Mouse (Mus musculus) forebrain, embryonic 13.5 days (tissue): ENCODE results near the gene Clec2d. TPM values are rescaled to one million over a fixed set of nuclear protein-coding genes. Genes with fewer than 3 reads are reported as not detected.

Source experiments
- ATAC-seq: fragments of 200-750 bp; cut with Nextera tagmentation; 2 replicates; pipeline ENCODE4 v1.8.0; 2017
- H3K27ac ChIP-seq: fragments of 300-500 bp; sonication (generic); 2 replicates; pipeline ENCODE4 v1.5.1; 2015; ENCODE audit warnings: inconsistent platforms, mild to moderate bottlenecking, moderate library complexity
- H3K27me3 ChIP-seq: fragments of 300-500 bp; sonication (generic); 2 replicates; pipeline ENCODE4 v1.6.1; 2015; ENCODE audit warnings: mild to moderate bottlenecking, inconsistent platforms
- H3K36me3 ChIP-seq: fragments of 300-500 bp; sonication (generic); 2 replicates; pipeline ENCODE4 v1.6.1; 2015; ENCODE audit warnings: mild to moderate bottlenecking, inconsistent platforms; ENCODE audit not compliant: poor library complexity, severe bottlenecking
- H3K4me1 ChIP-seq: fragments of 300-500 bp; sonication (generic); 2 replicates; pipeline ENCODE4 v1.6.1; 2015; ENCODE audit warnings: inconsistent platforms
- H3K4me2 ChIP-seq: fragments of 300-500 bp; sonication (generic); 2 replicates; pipeline ENCODE4 v1.6.1; 2015; ENCODE audit warnings: inconsistent platforms, mild to moderate bottlenecking, moderate library complexity
- H3K4me3 ChIP-seq: fragments of 300-500 bp; sonication (generic); 2 replicates; pipeline ENCODE4 v1.5.1; 2015; ENCODE audit warnings: mild to moderate bottlenecking, inconsistent platforms
- H3K9ac ChIP-seq: fragments of 300-500 bp; sonication (generic); 2 replicates; pipeline ENCODE4 v1.6.1; 2015; ENCODE audit warnings: mild to moderate bottlenecking, inconsistent platforms
- H3K9me3 ChIP-seq: fragments of 300-500 bp; sonication (generic); replicated peaks from 2 replicates; pipeline ENCODE4 v1.6.1; 2016; ENCODE audit warnings: inconsistent platforms
- WGBS: fragments of 180-500 bp; shearing (Covaris S2); methylation state at CpG from one replicate; pipeline ENCODE4 v1.1.7; 2015; 5-methylcytosine and 5-hydroxymethylcytosine counted together
- microRNA-seq: library from miRNA; unstranded; fragments of <30 nt; microRNA quantifications from one replicate; pipeline ENCODE4, GENCODE M21; 2016
- polyA plus RNA-seq: library from polyadenylated mRNA; unstranded; fragments of >200 nt; fragmentation: Nextera tagmentation; extraction: Ambion mirVana; gene quantifications from 2 replicates; pipeline ENCODE4 v1.2.1, GENCODE M21; 2015

The Clec2d gene
- polyA plus RNA-seq, 1 experiment from 2014 or later = not detected

DNA sequence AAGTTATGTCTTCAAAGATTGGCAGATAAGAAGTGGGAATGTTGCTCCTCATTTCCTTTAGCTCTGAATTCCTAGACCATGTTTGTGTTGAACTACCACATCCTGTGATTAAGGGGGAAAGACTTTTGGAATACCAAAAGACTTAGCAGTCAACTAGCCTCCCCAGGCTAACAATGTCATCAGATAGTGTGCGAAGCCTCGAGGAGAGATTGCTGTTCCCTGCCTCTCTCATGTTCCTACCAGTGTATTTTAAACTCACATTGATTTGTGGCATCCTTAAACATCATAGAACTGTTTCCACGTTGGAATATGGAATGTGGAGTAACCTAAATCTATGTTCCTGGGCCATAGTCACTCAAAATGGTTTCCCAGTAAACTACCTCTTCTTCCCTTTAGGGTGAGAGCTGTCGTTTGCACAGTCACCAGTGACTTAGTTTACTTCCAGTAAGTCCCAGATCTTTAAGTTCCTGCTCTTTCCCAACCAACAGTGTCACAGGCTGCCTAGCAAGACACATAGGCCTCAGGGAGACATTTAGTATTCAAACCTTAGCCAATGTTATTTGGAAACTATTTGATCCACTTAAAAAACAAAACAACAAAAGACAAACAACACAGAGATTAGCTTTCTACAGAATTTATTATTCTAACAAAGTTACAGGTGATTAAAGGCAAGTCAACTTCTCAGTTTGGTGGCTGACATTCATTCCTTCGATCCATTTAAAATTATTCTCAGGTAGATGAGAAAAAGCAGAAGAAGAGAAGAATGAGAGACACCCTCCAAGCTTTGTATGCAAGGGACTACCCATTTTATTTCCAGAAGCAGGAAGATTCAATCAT is 51.8 kb downstream of the Clec2d start:
- no peak for ATAC-seq
- Histone ChIP-seq H3K4me2 (no peak overlapping the region), H3K27me3 (no peaks in the 10 kb centered on the region), H3K36me3 (no peaks in the 10 kb centered on the region), H3K9ac (no peak overlapping the region), H3K27ac (no peak overlapping the region), H3K4me3 (no peak overlapping the region), H3K9me3 (no peaks in the 10 kb centered on the region), H3K4me1 (peaks cover 3% of the 10 kb centered on the region; the same call in 1 of the 2 replicates)
- WGBS = 81% methylated on average over 5 of the region's 5 CpGs

DNA sequence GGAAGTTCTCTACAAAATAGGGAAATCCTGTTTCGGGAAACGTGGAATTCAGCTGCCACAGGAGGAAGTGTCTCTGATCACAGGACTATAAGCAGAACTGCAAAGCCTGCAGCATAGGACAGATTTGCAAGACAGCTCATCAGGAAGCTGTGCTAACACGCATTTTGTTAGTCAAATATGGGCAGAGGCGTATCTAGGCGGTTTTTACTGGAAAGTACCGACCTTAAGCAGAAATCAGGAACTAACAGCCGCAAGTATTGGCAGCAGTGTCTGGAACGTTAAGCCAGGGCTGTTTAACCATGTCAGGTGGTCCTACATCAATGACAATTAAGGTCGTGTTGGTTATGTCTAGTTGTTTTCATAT is 52.4 kb downstream of the Clec2d start:
- no peak for ATAC-seq
- Histone ChIP-seq H3K27me3 (no peaks in the 10 kb centered on the region), H3K4me1 (peaks cover 5% of the 10 kb centered on the region; the same call in 1 of the 2 replicates), H3K9ac (no peak overlapping the region), H3K27ac (no peak overlapping the region), H3K36me3 (no peaks in the 10 kb centered on the region), H3K4me3 (no peak overlapping the region), H3K9me3 (no peaks in the 10 kb centered on the region), H3K4me2 (no peak overlapping the region)
- WGBS = 89% methylated on average over 9 of the region's 9 CpGs

DNA sequence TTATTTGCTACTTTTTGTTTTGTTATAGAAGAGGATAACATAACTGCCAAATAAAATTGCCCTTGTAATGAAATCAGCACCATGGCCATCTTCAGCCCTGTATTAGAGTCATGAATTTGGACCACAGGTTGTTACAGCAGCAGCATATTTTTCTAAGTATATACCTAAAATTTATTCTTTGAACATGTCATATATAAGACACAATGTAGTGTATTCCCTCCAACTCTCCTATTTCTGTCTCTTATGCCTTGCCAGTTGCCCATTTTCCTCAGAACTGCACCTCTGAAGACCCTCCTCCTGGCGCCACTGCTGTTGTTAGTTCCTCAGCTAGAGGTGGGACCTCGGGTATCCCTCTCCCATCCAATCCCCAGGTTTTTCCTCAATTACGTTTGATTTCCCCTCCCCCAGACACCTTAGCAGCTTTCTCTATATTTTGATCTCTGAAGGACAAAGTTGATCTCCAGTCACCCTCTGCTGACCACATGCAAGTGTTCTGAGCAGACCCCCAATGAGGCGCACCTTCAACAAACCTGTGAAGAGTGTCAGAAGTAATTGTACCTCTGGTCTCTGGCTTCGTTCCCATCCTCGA is 53.0 kb downstream of the Clec2d start:
- H3K27me3 ChIP-seq = no peaks in the 10 kb centered on the region
- no peak overlapping the region for H3K4me2 ChIP-seq
- no peak for ATAC-seq
- H3K9me3 ChIP-seq = no peaks in the 10 kb centered on the region
- no peak overlapping the region for H3K27ac ChIP-seq
- no peaks in the 10 kb centered on the region for H3K36me3 ChIP-seq
- peaks cover 6% of the 10 kb centered on the region; the same call in 1 of the 2 replicates for H3K4me1 ChIP-seq
- WGBS = 89% methylated on average over 6 of the region's 6 CpGs
- no peak overlapping the region for H3K4me3 ChIP-seq
- no peak overlapping the region for H3K9ac ChIP-seq

DNA sequence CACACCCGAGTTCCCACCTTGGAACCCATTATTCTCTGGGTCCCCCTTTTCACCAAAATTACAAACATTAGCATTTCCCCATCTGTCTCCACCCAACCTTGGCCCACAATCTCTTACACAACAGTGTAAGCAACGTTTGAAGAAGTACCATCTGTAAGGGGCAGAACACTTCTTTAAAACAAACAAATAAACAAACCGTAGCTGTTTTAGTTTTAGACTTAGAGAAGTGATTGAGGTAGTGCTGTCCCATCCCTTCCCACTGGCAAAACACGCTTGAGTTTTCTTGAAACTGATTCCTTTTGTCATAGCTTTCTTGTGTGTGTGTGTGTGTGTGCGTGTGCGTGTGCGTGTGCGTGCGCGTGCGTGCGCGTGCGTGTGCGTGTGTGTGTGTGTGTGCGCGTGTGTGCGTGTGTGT is 53.5 kb downstream of the Clec2d start:
- Histone ChIP-seq H3K4me2 (no peak overlapping the region), H3K9ac (no peak overlapping the region), H3K4me3 (no peak overlapping the region), H3K27ac (no peak overlapping the region), H3K4me1 (peaks cover 6% of the 10 kb centered on the region; the same call in 1 of the 2 replicates), H3K27me3 (no peaks in the 10 kb centered on the region), H3K9me3 (no peaks in the 10 kb centered on the region), H3K36me3 (no peaks in the 10 kb centered on the region)
- ATAC-seq = no peak
- 89% methylated on average over 8 of the region's 18 CpGs for WGBS

DNA sequence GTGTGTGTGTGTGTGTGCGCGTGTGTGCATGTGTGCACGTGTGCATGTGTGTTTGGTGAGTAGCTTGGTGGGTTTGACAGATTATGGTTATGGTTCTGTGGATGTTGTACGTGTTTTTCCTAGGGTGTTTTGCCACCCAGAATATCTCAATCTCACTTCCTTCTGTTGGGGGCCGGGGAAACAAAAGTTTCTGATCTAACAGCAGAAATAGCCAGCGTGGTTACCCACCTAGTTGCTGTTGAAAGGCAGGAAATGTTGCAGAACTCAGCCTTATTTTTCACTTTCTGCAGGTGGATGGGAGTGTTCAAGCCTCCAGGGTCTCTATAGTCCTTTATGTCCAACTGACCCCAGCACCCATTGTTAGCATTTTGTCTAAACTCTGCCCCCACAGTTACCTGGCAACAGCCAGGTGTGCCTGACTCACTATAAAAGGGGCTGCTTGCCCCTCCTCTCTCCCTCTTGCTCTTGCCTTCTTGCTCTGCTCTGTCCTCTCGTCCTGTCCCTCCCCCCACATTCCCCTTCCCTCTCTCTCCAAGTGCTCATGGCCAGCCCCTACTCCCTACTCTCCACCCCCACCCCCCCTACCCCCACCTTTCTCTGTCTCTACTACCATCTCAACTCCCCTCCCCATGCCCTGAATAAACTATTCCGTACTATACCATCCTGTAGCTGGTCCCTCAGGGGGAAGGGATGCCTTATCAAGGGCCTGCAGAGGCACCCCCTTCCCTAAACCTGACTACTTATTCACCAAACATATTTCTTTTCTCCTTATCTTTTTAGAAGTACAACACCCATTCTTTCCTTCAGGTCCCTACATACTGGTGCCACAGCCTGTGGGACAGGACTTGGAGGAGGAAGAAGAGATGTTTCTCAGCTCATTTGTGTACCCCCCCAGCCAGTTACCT is 54.3 kb downstream of the Clec2d start:
- Histone ChIP-seq H3K27me3 (no peaks in the 10 kb centered on the region), H3K36me3 (no peaks in the 10 kb centered on the region), H3K9ac (no peak overlapping the region), H3K4me3 (no peak overlapping the region), H3K4me1 (peaks cover 6% of the 10 kb centered on the region; the same call in 1 of the 2 replicates), H3K27ac (no peak overlapping the region), H3K9me3 (no peaks in the 10 kb centered on the region), H3K4me2 (no peak overlapping the region)
- WGBS = 82% methylated on average over 8 of the region's 8 CpGs
- no peak for ATAC-seq

DNA sequence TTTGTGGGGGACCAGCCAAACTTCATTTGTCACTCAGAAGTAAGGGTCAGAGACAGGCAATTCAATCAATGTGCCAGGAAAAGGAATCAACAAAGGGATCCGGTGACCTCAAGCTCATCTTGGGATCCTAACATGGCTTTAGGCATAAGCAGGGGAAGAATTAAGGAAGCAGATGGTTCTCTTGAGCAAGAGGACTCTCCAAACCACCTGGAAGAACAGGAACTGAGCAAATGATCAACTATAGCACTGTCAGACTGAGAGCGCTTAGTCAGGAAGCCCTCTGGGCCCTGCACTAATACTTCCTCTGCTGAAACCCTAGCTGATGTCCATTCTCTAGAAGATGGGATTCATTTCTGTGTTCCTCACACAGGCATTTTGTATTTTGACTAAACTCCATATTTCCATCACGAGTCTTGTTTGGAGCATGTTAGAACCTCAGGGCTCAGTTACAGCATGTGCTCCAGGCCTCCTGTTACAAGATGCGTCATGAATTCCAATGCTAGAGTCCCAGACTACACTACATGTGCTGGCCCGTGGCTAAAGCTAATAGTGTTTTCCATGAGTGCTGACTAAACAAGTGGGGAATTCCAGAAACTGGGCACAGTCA is 55.5 kb downstream of the Clec2d start:
- H3K9me3 ChIP-seq = no peaks in the 10 kb centered on the region
- no peak for ATAC-seq
- no peak overlapping the region for H3K4me2 ChIP-seq
- WGBS = 92% methylated on average over 5 of the region's 5 CpGs
- H3K36me3 ChIP-seq = no peaks in the 10 kb centered on the region
- H3K27me3 ChIP-seq = no peaks in the 10 kb centered on the region
- no peak overlapping the region for H3K27ac ChIP-seq
- H3K4me1 ChIP-seq = 0 out of 2 replicates have a peak, but pooled peaks cover 3% of the 10 kb centered on the region
- no peak overlapping the region for H3K9ac ChIP-seq
- no peak overlapping the region for H3K4me3 ChIP-seq

Small RNA genes within 50 kb of the gene (microRNA-seq; reads per million reads assigned to microRNA genes)
- gene Gm27514 = not detected

Other genes starting within 250 kb of the Clec2d start
- gene Clec2g, start 246.2 kb upstream of the Clec2d start, polyA plus RNA-seq = not detected in 2 replicates
- 0.21 TPM in 1 of 2 replicates, not detected in the other for gene Klrb1f, start 134.7 kb upstream of the Clec2d start, polyA plus RNA-seq
- not detected in 2 replicates for gene Clec2e, start 79.7 kb upstream of the Clec2d start, polyA plus RNA-seq
- gene Cd69, start 94.8 kb downstream of the Clec2d start, polyA plus RNA-seq = not detected in 2 replicates
- not detected in 2 replicates for gene 4922502D21Rik, start 151.2 kb downstream of the Clec2d start, polyA plus RNA-seq
- gene Clec12a, start 162.1 kb downstream of the Clec2d start, polyA plus RNA-seq = 0.06 and 0.13 TPM in 2 replicates
- gene Clec12b, start 205.3 kb downstream of the Clec2d start, polyA plus RNA-seq = 0.12 TPM in 1 of 2 replicates, not detected in the other
- 3.6 and 4.8 TPM in 2 replicates for gene Clec1b, start 216.7 kb downstream of the Clec2d start, polyA plus RNA-seq
- 0.05 and 0.15 TPM in 2 replicates for gene Clec9a, start 228.2 kb downstream of the Clec2d start, polyA plus RNA-seq